Mouse (Mus musculus) hindbrain, postnatal 0 days (tissue): ENCODE data around the gene Rab36. TPM values are rescaled to one million over a fixed set of nuclear protein-coding genes. Genes with fewer than 3 reads are reported as not detected.
A peak's percentile ranks its signal among the peaks of the same experiment; 100 is the strongest.

Experiments
- ATAC-seq: fragments of 200-750 bp; cut with Nextera tagmentation; 2 replicates; pipeline ENCODE4 v1.8.0; 2017; ENCODE audit warnings: mild to moderate bottlenecking, moderate TSS enrichment, moderate library complexity
- DNase-seq: peaks from one replicate; pipeline ENCODE4 v3.0.0-alpha.2; 2015; ENCODE audit warnings: low spot score
- H3K27ac ChIP-seq: fragments of 300-500 bp; sonication (generic); 2 replicates; pipeline ENCODE4 v1.5.1; 2014; ENCODE audit warnings: mild to moderate bottlenecking
- H3K27me3 ChIP-seq: fragments of 300-500 bp; sonication (generic); 2 replicates; pipeline ENCODE4 v1.6.1; 2014; ENCODE audit warnings: low read length, mixed read lengths; ENCODE audit not compliant: insufficient read depth
- H3K36me3 ChIP-seq: fragments of 300-500 bp; sonication (generic); 2 replicates; pipeline ENCODE4 v1.6.1; 2014; ENCODE audit warnings: low read length, mixed read lengths; ENCODE audit not compliant: insufficient read depth
- H3K4me1 ChIP-seq: fragments of 300-500 bp; sonication (generic); 2 replicates; pipeline ENCODE4 v1.6.1; 2014; ENCODE audit warnings: antibody characterized with exemption, low read length, mixed read lengths; ENCODE audit not compliant: insufficient read depth
- H3K4me2 ChIP-seq: fragments of 300-500 bp; sonication (generic); 2 replicates; pipeline ENCODE4 v1.6.1; 2014; ENCODE audit warnings: low read depth, mild to moderate bottlenecking, low read length, moderate library complexity, mixed read lengths
- H3K4me3 ChIP-seq: fragments of 300-500 bp; sonication (generic); 2 replicates; pipeline ENCODE4 v1.5.1; 2014; ENCODE audit warnings: low read length
- H3K9ac ChIP-seq: fragments of 300-500 bp; sonication (generic); replicated peaks from 2 replicates; pipeline ENCODE4 v1.6.1; 2014; ENCODE audit warnings: mild to moderate bottlenecking, low read length, moderate library complexity, mixed read lengths
- H3K9me3 ChIP-seq: fragments of 300-500 bp; sonication (generic); 2 replicates; pipeline ENCODE4 v1.6.1; 2016; ENCODE audit warnings: low read length, mixed read lengths
- CTCF ChIP-seq: IDR thresholded peaks from 2 replicates; pipeline ENCODE4 v1.5.1; 2016; ENCODE audit warnings: antibody characterized with exemption, control low read depth, low read depth
- WGBS: fragments of 180-500 bp; shearing (Covaris S2); extraction: QIAGEN DNeasy Blood & Tissue Kit; methylation state at CpG from one replicate; pipeline ENCODE4 v1.1.7; 2014; 5-methylcytosine and 5-hydroxymethylcytosine counted together
- polyA plus RNA-seq: library from polyadenylated mRNA; unstranded; fragments of >200 nt; fragmentation: Nextera tagmentation; extraction: Ambion mirVana; gene quantifications from 2 replicates; pipeline ENCODE4 v1.2.1, GENCODE M21; 2015
- total RNA-seq: library from RNA; depleted of rRNA; stranded (reverse); fragments of >200 nt; gene quantifications from 2 replicates; pipeline ENCODE4 v1.2.3, GENCODE M21; 2014; rRNA removed

Rab36 gene
- total and polyA plus RNA-seq, 2 experiments from 2014 or later: 17.7 to 25.3 TPM

DNA sequence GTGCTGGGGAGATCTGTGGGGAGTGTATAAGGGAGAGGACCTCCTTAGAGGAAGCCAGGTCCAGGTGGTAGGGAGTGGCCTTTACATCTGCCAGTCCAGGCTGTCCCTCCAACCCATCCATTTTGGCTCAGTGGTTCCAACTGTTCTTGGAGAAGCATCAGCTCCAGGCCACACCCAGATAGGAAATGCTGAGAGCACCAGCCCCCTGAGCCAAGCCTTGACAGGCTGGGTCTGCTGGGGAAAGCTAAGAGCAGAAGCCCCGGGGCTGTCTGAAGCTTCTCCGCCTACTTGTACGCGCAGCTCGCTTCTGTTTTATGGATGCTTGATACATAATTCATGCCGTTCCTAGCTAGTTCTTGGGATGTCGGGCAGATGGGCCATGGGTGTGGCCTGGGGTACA is 63.4 kb downstream of the Rab36 start:
- Histone ChIP-seq H3K36me3 (no peaks in the 10 kb centered on the region), H3K9ac (no peak overlapping the region), H3K9me3 (no peaks in the 10 kb centered on the region), H3K4me2 (no peak overlapping the region), H3K27ac (0 out of 2 replicates have a peak overlapping the region, but pooled peaks have one; percentile 37), H3K4me3 (no peak overlapping the region), H3K27me3 (no peaks in the 10 kb centered on the region), H3K4me1 (peaks cover 25% of the 10 kb centered on the region)
- ATAC-seq (peak; percentile 57), DNase-seq (peak; percentile 36)
- 42% methylated on average over 7 of the region's 7 CpGs for WGBS
- TF ChIP-seq CTCF: no peak

DNA sequence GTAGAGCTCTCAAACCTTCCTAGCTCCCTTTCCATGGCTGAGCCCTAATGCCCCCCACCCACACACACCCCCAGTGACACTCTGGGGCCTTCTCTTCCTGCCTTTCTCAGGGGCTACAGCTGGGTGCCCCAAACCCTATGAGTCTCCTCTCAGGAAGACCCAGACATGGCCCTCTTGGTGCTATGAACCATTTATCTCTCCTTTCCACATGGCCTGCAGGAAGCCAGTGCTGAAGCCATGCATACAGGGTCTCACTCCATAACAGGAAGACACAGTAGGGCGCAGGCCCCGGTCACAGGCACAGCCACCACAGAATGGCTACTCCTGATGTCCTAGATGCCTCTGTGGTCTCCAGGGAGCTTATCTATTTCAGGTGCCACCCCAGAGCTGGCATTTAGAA is 66.6 kb downstream of the Rab36 start:
- H3K27me3 ChIP-seq: no peaks in the 10 kb centered on the region
- no peak for ATAC-seq
- DNase-seq: no peak
- H3K4me2 ChIP-seq: no peak overlapping the region
- 80% methylated on average over 2 of the region's 2 CpGs for WGBS
- no peak overlapping the region for H3K27ac ChIP-seq
- no peaks in the 10 kb centered on the region for H3K9me3 ChIP-seq
- TF ChIP-seq CTCF: no peak
- no peak overlapping the region for H3K4me3 ChIP-seq
- H3K36me3 ChIP-seq: no peaks in the 10 kb centered on the region
- H3K4me1 ChIP-seq: peaks cover 23% of the 10 kb centered on the region
- H3K9ac ChIP-seq: no peak overlapping the region

Other genes starting within 250 kb of the Rab36 start
- gene Gnaz, start 69.9 kb upstream of the Rab36 start, total RNA-seq: 166 and 178 TPM in 2 replicates
- 88.3 and 99.9 TPM in 2 replicates for gene Gnaz, start 69.9 kb upstream of the Rab36 start, polyA plus RNA-seq
- gene Rsph14, start 4.5 kb upstream of the Rab36 start, total RNA-seq: 1.7 TPM in 1 of 2 replicates, not detected in the other
- gene Rsph14, start 4.5 kb upstream of the Rab36 start, polyA plus RNA-seq: 0.43 and 0.46 TPM in 2 replicates
- 54.4 and 61.4 TPM in 2 replicates for gene Bcr, start 23.5 kb downstream of the Rab36 start, total RNA-seq
- 10.1 and 10.5 TPM in 2 replicates for gene Bcr, start 23.5 kb downstream of the Rab36 start, polyA plus RNA-seq
- gene Specc1l, start 175.0 kb downstream of the Rab36 start, total RNA-seq: 36.3 and 42.2 TPM in 2 replicates
- 22.3 and 23.4 TPM in 2 replicates for gene Specc1l, start 175.0 kb downstream of the Rab36 start, polyA plus RNA-seq